Mouse (Mus musculus) lung, postnatal 25 days (tissue): ENCODE measurements around the gene Fads2.
A peak's percentile ranks its signal among the peaks of the same experiment; 100 is the strongest.

Experiments used
- DNase-seq: peaks from one replicate; pipeline ENCODE4 v3.0.0; 2022; ENCODE audit warnings: low spot score

Fads2 gene

DNA sequence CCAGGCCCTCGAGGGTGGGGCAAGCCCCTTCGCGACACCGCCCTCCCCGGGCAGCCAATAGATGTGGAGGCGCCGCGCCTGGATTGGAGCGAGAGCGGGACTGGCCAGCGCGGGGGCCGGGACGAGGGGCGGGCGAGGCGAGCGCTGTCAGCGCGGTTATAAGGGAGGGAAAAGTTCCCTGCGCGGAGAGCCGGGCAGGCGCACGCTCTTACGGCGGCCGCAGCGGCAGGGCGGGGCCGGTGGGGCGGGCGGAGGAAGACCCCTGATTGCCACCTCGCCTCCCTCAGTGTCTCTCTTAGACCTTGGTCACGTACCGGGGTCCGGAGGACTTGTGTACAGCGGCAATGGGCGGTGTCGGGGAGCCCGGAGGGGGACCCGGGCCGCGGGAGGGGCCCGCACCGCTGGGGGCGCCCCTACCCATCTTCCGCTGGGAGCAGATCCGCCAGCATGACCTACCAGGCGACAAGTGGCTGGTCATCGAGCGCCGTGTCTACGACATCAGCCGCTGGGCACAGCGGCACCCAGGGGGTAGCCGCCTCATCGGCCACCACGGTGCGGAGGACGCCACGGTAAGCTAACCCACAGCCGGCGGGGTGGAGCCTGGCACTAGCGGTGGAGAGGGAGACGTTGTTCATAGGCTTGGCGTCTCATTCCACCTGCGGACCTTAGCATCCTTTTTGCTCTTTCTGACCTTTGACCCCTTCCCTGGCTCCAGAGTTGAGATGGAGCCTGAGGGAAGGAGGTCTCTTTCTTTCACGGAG is 60.0 kb downstream of the Fads2 start, which contains the start of gene Fads3:
Gene Fads3, plus strand, starts transcription at position 182 of the 761 bp plus-strand sequence.
- DNase-seq: peak; percentile 92

DNA sequence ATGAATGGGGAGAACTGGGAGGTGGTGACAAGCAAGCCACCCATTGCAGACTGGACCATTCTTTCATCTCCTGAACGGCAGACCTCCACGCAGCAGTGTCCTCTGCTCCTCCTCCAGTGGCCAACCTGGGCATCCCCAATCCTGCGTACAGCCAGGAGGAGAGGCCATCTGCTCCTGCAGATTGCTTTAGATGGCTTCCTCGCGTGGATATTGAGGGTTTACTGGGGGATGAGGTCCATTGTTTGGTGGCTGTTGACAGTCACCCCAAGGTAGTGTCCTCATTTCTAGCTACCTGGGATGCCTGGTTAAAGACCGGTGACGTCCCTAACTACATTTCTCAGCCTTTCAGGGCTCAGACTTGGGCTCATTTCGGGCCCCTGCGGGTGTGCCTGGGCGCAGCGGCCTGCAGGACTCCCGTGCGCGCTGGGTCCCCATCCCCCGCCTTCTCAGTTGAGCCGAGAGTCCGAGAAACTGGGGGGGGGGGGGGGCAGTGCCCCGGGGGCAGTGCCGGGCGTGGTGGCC is 60.6 kb downstream of the Fads2 start:
- DNase-seq: no peak

DNA sequence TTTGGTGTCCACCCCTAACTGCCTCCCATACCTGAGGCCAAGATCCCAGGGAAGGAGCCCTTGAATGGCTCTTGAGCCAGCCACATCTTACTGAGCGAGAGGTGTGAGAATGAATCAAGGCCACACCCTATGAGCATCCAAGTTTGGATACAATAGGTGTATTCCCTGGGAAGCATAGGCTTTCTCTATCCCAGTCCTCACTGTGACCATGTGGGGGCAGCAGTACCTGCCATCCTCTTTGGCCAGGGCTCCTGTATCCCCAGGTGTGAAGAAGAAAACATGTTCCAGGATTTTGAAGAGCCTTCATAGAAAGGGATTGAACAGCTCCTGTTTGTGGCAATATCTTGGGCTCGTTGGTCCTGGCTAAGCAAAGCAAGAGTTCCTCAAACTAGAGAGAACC is 61.9 kb downstream of the Fads2 start:
- peak; percentile 59 for DNase-seq

DNA sequence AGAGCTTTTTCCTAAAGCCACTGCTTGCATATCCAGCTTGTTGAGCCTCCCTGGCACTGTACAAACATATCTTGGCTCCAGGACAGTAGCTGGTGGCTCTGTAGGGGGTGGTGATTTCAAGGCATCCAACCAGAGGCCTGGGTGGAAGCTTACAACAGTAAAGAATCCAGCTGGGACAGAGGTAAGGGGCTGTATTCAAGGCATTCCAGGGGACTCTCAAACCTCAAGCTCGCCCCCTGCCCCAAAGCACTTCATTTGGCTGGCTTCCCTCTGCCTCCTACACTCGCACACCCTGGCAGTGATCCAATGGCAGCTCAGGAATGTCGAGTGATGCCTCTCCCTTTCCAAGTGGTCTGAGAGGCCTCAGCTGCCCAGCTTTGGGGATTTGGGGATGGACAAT is 62.6 kb downstream of the Fads2 start:
- DNase-seq: peak; percentile 78

DNA sequence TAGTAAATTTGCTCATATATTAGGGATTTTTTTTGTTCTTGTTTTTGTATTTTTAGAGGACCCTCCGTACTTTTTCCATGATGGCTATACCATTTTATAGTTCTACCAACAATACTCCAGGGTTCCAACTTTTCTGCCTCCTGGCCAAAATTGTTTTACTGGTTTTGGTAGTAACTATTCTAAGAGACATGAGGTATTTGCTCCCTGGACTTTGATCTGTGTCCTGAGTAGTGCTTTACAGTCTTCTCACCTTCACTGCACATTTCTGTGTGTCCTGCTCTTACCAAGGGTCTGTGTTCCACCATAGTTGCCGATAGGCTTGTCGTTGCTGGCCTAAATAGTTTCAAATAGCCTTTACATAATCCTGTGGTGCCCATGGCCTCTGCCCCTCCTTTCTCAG is 63.2 kb downstream of the Fads2 start:
- no peak for DNase-seq

DNA sequence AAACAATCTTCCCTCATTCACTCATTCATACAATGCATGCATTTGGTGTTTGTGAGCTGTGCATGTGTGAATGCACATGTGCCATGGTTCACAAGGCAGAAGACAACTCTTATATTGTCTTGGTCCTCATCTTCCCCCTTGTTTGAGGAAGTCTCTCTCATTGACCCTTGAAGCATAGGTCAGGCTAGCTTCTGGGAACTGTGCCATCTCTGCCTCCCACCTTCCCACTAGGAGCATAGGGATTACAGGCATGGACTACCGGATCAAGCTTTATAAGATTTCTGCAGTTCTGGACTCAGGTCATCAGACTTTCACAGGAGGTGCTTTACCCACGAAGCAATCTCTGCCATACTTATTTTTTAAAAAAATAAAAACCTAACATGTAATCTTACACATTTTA is 64.0 kb downstream of the Fads2 start:
- no peak for DNase-seq

DNA sequence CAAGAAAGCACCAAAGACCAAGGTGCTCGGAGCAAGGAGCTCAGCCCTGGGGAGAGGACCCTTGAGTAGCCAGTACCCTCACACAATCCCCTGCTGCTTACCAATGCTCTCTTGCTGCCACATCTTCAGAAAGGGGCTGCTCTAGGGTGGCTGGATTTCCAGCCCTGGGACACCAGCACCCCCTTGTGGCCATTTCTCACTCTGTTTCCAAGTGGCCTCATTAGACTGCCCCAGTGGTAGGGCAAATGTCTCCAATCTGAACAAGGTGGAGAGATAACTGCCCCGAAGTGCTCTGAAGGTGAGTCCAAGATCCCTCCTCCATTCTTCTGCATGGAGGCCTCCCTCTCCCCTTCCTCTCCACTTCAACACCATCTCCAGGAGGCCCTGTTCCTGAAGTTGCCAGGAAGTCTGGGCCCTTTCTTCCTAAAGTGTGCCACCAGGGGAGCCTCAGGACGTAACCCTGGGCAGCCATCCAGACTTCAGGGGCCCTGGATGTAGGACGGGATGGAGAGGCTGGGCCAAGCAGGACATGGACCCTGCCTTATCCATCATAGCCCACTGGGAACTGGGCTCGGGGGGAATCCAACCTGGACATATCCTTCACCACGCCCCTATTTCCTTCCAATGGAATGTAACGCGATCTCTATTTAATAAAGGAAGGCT is 66.6 kb downstream of the Fads2 start:
- peak; percentile 87 for DNase-seq

DNA sequence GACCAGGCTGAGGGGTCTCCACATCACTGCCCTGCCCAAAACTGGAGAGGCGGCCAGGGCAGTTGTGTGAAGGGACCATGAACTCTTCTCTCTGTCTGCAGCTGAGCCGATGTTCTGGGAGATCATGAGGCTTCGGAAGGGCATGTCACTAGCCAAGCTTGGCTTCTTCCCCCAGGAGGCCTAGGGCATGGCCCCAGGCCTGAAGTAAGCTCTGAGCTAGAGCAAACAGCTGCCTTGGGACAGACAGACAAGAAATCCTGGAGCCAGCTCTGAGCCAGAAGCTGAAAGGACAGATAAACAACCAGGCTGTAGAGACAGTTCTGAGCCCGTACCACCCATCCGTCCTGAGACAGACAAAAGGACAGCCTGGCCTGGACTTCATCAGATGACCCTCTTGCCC is 67.2 kb downstream of the Fads2 start:
- DNase-seq: no peak

DNA sequence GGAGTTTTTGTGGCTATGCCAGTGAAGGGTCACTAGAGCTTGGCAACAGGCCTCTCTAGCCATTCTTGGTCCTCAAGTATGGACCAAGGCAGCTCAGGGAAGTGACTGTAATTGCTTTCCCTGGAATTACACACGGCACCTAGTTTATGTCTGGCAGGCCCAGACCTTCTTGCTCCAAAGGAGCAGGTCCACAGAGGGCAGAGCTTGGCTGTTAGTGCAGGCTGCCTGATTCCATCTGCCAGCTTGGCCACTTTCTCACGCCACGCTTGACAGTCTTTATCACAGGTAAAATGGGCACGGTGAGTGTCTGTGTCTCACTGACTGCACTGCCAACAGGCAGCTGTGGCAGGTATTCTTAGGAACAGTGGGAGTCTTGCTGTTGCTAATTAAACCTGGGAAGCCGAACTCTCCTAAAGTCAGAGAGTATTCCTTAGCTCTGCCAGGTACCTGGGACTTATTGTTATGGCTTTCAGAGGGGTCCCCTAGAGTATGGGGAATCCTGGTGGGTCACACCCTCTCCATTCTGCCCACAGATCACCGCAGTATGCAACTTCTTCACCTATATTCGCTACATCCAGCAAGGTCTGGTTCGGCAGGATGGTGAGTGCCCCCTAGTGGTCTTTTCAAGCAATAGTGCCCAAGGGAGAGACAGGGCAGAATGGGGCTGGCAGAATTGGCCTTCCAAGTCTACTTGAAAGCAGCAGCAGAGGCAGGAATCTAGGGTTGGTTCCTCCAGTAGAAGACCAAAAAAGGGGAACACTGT is 68.2 kb downstream of the Fads2 start:
- peak; percentile 71 for DNase-seq

DNA sequence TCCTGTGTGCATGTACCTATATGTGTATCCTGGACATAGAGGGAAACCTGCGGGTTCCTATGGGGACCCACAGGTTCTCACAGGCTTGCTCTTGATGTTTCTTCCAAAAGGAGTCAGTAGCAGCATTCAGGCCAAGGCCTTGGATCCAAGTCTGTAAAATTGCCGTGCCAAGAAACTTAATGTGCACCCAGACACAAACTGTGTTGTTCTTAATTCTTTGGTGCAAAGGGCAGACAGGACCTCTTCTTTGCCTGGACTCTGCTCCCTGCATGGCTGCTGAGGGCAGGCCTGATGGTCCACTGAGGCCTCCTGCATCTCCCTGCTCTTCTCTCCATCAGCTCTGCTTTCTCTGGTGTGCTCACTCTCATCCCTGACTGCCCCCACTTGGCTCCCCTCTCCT is 71.8 kb downstream of the Fads2 start:
- DNase-seq: no peak

DNA sequence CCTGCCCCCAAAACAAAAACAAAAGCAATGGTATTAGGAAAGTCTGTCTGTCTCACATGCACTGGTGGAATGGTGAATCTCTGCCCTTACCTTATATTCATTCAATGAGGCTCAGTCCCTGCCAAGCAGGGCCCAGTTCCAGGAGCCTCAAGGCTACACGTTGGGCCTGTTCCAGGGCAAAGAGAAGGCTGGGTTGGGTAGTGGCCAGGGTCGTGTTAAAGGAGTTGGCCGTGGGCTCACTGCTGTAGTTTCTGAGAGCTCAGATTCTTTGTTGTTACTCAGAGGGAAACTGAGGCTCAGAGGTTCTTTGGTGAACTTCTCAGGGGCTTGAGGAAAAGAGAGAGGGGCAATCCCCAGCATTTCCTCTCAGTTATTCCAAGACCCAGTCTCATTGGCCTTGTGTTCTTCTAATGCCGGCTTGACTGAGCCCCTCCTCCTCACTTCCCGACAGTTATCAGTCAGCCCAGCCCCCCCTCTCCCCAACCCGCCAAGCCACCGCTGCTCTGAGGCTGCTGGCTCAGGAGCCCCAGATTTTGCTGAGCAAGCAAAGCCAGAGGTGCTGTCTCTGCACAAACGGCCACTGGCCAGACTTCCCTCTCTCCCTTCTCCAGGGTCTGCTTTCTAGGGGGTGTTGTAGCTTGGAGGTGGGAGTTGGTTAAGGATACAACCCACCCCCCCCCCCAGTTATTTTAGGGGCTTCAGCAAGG is 76.2 kb downstream of the Fads2 start:
- no peak for DNase-seq

DNA sequence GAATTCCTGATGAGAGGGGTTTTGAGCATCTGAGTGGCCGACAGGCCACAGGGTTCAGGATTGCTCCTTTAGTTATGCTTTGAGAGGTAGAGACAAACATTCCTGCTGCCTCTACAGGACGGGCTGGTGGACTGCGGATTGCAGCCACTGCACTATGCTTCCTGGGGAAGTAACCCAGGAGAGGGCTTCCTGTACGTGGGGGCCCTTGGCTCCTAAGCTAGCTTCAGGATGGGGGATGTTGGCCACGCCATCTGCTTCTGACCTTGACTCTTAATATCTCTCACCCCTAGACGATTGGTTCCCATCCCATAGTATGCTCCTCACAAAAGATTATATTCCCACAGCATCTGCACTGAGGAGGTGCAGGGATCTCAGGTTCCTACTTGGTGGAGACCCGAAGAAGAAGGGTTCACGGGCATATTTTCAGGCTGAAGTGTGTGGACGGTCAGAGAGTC is 78.2 kb downstream of the Fads2 start:
- DNase-seq: no peak

DNA sequence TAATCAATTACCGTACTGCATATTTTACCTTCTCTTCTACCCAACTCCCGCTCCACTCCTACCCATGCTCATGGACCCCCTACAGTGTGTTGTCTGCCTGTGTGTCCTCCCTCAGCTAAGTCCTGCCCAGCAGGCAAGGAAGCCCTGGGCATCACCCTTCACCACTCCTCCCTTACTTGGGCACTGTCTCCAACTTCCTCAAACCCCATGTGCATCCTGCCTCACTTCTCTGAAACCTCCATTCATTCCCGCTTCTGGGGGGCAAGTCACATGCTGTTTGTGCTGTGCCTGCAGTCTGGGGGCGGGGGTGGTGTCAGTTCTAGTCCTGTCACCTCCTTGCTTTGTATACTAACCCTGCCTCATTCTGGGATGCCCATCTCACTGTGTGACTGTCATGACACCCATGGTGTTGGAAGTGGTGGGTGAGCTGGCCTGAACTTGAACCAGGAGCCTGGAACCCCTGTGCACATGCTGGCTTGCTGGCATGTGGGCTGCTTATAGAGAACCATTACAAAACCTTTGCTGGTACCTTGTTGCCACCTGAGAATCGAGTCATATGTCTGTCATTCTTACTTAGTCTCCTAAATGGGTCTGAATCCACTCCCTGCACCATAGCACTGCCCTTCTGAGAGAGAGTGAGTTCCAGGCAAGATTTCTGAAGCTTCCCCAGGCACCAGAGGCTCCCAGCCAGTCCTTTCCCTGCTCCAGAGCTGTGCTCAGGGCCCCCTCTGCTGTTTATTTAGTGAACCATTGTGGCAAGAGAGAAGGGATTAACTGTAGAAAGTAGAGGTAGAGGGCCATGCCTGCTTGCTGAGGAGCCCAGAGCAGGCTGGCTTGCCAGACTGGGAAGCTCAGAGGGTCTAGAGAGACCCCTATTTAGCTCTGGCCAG is 78.9 kb downstream of the Fads2 start:
- DNase-seq: no peak

DNA sequence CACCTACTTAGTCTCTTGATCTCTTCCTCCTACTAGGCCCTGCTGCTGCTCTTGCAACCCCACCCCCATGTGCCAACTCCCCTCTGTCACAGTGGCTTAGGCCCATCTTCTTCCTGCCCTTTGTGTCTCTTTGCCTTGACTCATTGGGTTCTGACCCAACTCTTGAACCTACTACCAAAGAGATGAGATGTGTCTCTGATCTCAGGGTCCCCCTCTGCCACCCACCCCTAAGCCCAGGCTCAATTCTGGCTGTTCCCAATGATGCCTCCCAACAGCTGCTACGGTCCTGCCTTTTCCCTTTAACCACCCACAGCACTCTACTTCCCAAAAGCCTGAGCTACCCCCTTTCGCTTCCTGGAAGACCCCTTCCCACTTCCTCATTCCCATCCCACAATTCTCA is 79.6 kb downstream of the Fads2 start:
- DNase-seq: no peak

DNA sequence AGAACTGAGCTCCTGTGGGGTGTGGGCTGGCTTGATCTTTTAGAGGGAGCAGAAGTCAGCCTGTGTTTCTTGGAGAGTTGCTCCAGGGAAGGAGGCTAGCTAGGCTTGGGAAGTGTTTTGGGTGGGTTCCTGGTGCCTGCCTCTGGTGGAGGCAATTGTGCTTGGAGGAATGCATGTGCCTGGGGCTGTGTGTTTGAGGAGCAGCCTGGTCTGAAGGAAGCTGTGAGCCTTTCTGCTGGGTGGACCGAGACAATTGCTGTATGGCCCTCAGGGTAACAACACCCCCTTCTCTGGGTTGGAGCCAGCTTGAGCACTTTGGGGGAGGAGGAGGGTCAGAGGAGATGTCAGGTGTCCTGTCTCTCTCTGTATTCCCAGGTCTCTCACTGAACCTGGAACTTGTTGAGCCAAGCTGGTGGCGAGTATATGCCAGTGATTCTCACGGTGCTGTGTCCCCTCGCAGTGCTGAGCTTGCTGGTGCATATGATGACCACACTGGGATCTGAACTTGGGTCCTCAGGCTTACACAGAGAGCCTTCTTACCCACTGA is 82.3 kb downstream of the Fads2 start:
- no peak for DNase-seq

DNA sequence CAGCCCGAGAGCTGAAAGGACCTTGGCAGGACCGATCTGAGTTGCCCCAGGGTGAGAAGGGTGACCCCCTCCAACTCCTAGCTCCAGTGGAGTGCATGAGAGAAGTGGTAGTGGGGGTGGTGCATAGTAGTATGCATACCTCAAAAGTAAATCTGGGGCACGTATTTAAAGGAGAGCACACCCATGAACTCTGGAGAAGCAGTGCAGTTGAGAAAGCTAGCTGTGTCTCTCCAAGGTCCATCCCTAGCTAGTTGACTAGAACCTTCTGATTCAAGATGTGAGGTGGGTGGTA is 83.1 kb downstream of the Fads2 start:
- no peak for DNase-seq

DNA sequence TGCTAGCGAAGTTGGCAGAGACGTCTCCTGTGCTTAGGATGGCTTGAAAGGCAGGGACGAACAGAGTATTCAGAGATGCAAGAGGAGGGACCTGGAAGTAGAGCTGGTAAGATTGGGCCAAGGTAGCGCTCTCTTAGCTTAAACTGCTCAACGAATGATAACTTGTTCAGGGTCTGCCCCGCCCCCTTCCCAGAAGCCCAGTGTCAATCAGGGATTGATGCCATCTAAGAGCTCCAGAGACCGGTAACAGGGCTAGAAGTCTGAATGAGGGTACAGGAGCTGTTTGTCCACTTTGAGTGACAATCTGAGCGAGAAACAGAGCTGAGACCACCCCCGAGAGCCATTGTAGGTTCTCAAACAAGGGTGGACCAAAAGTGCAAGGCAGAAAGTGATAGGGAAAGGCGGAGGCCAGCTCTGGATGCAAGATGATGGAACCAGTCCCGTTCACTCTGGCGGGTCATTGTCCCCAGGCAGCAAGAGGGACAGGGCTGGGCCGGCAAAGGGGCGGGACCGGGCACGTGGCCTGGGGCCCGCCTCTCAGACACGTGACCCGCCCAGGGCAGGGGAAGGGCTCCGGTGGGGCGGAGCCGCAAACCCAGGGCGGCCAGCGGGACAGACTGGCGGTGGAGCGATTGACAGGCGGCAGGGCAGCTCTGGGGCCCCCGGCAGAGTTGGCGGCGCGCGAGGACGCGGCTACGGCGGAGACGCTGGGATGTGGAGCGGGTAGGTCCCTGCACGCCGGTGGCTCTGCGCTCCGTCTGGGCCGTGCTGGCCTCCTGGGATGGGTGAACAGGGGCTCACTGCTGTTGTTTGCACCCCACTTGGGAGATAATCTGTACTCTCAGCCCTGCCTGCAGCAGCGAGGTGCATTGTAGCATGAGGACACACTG is 83.7 kb downstream of the Fads2 start:
- DNase-seq: peak; percentile 93

DNA sequence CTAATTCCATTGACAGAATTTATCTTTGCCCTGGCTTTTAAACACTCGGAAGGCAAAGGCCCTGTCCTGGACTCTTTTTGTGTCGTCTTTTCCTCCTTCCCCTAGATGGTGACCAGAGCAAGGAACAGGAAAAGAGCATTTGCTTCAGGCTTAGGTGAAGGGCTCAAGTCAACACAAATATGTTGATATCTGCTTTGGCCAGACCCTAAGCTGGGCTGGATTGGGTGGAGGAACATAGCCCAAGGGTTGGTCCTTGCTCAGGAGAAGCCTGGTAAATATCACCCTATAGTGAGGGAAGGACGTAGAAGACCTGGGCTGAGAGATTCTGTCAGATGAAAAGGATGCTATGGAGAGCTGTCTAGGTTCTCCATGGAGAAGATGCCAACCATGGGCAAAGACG is 85.4 kb downstream of the Fads2 start:
- DNase-seq: no peak

DNA sequence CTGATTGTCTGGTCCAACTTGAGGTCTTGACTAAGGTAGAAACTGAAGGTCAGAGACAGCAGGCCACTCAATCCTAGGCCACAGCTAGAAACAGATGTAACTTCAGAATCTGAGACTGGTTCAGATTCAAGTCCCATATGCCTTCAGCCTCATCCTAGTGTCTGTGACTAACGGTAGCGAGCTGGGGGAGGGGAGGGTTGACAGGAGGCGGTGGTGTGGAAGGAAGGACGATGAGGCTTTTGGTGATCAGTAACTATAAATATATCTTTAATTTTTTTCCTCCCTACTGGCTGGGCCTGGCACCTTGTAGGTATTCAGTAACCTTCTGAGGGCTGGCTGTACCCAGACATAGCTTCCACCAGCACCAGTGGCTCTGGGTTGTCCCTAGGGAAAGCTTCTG is 86.1 kb downstream of the Fads2 start:
- no peak for DNase-seq

DNA sequence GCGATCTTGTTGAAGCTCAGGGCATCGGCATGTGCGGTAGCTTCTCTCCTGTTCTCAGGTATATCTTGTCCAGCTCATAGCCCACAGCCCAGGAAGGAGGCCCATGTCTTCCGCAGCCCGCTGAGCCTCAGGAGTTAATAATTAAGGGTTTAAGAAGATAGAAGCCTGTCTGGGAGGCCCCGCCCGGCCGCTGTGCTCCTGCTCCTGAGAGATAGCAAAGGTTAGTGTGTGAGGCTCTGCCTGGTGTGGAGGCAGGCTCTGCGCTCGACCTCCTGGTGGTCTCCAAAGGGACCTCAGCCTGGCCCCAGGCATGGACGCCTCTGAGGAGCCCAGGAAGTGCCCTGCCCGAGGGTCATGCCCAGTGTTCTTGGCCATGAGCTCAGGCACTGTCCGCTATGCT is 86.7 kb downstream of the Fads2 start:
- no peak for DNase-seq
